Mouse (Mus musculus) megakaryocyte-erythroid progenitor cell, adult 5-6 weeks (primary cell): Measurements from ENCODE around the gene Slc25a39. TPM values are rescaled to one million over a fixed set of nuclear protein-coding genes. Genes with fewer than 3 reads are reported as not detected.
A peak's percentile ranks its signal among the peaks of the same experiment; 100 is the strongest.
"Not testable (repeated sequence)": the region's sequence is repeated elsewhere in the genome, so short reads cannot be mapped to it uniquely, and the experiment has no call there.

Experiments
- ATAC-seq: replicated peaks from 2 replicates; pipeline ENCODE4 v1.8.0; 2016; ENCODE audit warnings: mild to moderate bottlenecking, inconsistent platforms; ENCODE audit not compliant: severe bottlenecking, poor library complexity, low FRiP score, low TSS enrichment
- total RNA-seq, 2 experiments: library from RNA; stranded (forward) in 1 of 2; stranded (reverse) in 1 of 2; fragments of 200-1000, 215-1000 nt in 1 of 2; fragments of >200 nt in 1 of 2; fragmentation: Nextera tagmentation in 1 of 2; gene quantifications; 2 replicates each; pipeline ENCODE4 v1.2.3; 2014 to 2017

Slc25a39 gene
- total RNA-seq, 2 experiments from 2014 or later, result 55.9 to 115 TPM

DNA sequence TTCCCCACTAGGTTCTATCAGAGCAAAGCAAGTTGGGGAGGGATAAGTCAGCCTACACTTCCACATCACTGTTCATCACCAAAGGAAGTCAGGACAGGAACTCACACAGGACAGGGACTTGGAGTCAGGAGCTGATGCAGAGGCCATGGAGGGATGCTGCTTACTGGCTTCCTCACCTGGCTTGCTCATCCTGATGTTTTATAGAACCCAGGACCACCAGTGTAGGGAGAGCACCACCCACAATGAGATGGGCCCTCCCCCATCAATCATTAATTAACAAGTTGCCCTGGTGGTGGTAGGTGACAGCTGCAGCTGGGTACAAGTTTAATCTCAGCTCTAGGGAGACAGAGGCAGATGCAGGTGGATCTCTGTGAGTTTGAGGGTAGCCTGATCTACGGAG lies 9.4 kb upstream of the Slc25a39 start:
- no peak for ATAC-seq

DNA sequence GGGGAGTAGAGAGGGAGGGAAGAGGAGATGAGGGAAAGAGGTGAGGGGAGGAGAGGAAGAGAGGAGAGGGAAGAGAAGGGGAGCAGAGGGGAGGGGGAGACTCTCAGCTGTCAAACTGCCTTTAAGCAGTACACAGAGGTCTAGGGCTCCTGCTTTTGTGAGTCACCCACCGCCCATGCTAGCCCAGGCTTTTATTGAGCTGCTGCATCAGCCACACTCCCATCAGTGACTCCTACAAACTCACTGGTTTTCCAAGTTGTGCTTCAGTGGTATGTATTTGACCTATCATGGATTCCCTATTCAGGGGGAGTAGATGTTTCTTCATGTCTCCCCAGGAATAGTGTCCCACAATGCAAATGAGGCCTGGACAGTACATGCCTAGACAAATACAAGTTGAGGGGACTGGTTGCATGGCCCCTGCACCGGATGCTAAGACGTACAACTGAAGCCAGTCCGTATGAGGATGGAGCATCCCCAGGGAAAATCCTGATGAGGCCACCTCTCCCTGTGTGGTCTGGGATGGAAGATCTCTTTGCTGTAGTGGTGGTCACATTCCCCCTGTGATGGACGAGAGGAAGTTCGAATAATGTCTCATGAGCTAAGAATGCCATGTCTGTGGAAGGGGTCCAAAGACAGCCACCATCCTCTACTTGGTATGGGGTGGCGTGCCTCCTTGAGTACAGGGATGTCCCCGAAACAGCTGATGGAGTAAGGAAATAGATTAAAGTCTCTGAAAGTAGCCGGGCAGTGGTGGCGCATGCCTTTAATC lies 7.5 kb upstream of the Slc25a39 start:
- ATAC-seq, result no peak

DNA sequence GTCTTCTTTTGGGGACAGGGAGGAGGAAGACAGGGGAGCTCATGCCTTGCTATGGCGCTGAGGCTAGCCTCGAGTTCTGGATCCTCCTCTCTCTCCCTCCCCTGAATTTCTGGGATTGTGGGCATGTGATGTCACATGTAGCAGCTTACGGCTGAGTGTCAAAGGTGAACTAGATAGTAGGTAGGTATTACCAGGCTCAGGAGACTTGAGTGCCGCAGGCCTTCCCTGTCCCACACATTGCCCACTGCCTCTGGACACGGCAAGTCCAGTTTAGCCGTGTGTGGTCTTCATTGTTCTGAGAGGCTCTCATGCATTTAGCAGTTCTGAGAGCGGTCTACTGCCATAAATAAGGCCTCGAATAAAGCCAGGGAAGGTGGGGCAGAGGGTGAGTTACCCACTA lies 5.3 kb upstream of the Slc25a39 start:
- no peak for ATAC-seq

DNA sequence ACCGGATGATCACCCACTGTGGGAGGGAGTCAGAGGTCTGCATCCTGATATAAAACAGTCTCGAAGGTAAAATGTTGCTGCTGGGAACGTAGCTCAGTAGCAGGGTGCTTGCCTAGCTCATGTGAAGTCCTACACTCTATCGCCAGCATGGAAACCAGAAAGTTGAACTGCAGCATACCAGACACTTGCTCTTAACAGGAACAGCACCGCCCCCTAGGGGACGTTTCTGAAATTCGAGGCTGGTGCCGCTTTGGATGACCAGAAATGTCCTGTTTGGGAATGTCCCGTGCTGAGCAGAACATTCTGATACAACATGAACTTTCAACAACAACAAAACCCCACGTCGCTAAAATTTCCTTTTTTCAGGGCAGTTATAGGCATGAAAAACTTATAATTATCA lies 4.0 kb upstream of the Slc25a39 start:
- peak; percentile 21; the same call in 1 of the 2 replicates for ATAC-seq

DNA sequence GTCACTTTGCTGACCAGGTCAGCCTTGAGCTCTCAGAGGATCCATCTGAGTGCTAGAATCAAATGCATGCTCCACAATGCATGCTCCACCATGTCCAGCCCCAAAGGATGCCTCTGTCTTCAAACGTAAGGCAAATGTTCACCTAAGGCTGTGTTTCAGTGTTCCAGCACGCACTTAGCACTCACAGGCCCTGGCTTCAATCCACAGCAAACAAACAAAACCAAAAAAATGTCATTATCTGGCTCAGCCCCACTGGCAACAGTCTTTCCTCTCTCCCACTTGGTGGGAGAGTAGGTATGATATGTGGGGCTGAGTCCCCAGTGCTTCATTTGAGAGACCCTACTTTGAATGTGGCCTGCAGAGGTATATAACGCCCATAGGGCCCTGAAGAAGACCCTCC lies 3.3 kb upstream of the Slc25a39 start:
- ATAC-seq, result no peak

DNA sequence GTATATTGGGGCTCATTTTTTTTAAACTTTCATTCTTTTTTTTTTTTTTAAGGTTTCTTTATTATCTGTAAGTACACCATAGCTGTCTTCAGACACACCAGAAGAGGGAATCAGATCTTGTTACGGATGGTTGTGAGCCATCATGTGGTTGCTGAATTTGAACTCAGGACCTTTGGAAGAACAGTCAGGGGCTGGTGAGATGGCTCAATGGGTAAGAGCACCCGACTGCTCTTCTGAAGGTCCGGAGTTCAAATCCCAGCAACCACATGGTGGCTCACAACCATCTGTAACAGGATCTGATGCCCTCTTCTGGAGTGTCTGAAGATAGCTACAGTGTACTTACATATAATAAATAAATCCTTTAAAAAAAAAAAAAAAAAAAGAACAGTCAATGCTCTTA lies 2.6 kb upstream of the Slc25a39 start:
- ATAC-seq, result not testable (repeated sequence)

DNA sequence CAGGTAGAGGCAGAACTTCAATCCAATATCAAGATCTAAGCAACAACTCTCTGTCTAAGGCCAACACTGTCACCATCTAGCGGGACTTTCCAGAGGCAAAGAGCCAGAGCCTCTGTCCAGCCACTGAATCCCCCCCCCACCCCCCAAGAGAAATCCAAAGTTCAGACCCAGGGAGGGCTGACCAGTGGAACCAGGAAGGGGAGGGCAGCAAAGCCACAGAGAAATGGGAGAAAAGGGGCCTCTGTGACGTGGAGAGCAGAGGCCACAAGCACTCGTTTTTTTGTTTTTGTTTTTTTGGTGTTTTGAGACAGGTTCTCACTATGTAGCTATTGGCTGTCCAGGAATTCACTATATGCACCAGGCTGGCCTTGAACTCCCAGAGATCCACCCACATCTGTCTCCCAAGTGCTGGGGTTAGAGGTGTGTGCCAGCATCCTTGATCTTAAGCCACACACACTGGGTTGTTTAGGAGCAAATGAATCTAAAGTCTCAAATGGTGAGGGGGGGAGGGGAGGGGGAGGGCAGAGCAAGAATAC lies 2.1 kb upstream of the Slc25a39 start:
- no peak for ATAC-seq

DNA sequence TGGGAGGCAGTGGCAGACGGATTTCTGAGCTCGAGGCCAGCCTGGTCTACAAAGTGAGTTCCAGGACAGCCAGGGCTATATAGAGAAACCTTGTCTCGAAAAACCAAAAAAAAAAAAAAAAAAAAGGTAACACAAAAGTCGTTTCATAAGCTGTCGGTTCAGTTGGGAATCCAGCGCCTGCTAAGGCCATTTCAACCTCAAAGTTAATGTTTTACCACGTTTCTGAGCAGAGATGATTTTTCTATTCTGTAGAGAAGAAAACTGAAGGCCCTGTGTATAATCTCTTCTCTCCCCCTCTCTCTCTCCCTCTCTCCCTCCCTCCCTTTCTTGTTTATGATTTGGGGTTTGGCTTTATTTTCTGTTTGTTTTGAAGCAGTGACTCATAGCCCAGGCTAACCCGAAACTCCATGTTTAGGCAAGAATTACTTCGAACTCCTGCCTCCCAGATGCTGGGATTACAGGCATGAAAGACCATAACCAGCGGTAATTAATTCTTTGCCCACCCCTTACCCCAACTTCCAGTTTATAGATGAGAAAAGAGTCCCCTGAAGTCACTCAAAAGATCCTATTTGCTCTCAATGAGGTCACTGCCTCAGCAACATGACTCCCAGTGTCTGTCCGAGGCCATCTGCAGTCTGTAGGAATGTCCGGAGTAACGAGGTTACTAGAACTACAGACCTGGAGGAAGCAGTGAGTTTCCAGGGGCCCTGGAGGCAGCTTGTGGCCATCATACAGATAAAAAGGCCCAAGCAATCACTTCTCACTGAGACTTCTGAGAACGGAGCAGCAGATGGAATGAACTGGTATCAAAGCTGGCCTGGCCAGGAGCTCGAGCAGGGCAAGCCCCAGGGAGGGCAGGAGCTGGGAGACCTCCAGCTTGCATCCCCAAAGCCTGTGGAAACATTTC lies 1.4 kb upstream of the Slc25a39 start:
- ATAC-seq, result no peak

DNA sequence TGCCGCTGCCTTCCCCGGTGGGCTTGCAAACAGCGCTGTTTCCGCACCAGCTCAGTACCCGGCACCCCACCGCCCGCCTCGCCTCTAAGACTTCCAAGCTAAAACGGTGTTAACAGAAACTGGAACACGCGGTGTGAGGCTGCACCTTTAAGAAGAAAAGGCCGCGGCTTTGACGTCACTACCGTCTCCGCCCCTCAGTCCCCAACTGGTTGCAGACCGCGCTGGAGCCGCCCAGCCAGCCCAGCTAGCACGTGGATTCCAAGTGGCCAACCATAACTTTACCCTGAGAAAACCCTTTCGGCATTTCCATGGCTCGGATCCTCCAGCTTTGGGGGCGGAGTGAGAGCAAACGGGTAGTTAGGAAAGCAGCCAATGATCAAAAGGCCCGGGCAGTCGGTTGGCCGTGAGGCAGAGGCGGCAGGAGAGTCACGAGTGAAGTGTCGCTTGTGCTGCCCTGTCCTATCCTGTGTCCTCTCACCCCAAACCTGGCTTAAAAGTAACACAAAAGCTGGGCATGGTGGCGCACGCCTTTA lies 664 bp upstream of the Slc25a39 start:
- ATAC-seq, result peak; percentile 88

DNA sequence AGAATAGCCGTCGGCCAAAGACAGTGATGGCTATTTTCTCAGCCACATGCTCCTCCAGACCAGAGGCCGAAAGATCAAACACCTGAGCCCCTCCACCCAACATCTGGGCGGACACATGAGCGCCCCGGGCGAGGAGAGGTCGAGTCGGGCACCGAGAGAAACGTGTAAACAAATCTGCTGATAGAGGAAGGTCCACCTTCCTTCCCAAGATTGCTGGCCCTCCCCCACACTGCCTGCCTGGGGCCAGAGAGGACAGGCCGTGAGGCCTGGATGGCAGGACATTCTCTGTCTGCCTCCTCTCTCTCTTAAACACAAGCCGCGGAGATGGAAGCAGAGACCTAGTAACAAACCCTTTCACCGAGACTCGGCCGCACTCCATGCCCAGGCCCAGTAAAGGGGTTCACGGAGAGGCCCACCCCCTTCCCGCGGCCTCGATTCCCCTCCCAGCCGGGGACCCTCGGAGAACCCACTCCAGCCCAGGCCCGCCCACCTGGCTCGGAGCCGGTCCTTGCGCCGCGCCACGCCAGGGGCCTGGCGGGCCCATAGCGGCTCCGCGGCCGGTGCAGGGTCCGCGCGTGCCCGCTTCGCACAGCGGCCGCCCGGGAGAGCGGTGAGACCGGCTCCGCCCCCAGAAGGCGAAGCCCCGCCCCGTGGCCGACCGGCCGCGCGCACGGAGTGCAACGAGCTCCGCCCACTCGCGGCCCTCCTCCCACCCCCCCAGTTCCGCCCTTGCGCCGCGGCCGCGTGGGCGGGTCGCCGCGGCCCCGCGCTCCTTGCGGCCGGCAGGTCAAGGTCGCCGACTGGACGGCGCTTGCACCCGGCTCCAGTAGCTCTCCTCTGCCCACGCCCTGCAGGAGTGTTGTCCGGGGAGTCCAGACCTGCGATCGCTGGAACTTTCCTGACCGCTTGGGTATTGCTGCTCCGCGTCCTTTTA lies 579 bp downstream of the Slc25a39 start:
- peak; percentile 20 for ATAC-seq

DNA sequence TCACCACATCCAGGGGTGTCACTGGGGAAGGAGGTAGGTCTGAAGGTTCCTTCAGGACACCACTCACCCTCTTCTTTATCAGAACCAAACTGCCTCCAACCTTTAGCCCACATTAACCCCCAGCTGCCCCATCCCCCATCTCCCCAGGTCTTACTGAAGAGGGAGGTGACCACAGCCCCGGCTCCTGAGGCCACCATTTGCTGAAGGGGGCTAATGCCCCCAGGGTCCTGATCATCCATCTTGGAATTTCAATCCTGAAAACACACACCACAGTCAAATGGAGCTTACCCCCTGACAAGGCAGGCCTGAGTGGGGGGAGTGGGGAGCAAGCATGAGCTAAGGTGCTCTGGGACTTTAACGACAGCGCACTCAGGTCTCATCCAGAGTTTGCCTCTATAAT lies 1.3 kb downstream of the Slc25a39 start:
- ATAC-seq, result no peak

DNA sequence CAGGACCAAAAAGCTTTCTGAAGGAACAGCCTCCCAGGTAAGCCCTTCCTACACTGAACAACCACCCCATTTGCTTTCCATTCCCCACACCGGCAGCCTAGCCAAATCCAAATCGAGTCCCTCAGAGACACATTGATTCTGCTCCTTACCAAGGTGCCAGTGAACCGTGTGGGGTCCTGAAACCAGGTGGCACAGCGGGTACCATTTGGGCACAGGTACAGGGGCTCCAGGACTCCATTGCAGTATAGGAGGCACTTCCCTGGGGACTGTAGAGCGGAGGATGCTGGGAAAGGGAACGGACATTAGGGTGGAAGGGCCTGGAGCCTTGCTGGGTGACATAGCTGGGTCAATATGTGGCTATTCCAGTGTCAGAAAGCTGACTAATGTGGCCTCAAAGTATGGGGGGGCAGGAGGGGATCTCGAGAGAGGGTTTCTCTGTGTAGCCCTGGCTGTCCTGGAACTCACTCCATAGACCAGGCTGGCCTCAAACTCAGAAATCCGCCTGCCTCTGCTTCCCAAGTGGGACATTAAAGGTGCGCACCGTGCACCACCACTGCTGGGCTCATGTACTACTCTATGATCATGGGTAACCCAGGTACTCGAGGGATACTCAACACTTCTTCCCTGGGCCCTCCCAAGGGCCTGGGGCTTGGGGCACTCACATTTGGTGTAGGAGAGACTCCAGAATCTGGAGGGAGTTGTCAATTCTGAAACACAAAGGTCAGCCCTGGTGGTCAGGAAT lies 2.0 kb downstream of the Slc25a39 start:
- ATAC-seq, result no peak

DNA sequence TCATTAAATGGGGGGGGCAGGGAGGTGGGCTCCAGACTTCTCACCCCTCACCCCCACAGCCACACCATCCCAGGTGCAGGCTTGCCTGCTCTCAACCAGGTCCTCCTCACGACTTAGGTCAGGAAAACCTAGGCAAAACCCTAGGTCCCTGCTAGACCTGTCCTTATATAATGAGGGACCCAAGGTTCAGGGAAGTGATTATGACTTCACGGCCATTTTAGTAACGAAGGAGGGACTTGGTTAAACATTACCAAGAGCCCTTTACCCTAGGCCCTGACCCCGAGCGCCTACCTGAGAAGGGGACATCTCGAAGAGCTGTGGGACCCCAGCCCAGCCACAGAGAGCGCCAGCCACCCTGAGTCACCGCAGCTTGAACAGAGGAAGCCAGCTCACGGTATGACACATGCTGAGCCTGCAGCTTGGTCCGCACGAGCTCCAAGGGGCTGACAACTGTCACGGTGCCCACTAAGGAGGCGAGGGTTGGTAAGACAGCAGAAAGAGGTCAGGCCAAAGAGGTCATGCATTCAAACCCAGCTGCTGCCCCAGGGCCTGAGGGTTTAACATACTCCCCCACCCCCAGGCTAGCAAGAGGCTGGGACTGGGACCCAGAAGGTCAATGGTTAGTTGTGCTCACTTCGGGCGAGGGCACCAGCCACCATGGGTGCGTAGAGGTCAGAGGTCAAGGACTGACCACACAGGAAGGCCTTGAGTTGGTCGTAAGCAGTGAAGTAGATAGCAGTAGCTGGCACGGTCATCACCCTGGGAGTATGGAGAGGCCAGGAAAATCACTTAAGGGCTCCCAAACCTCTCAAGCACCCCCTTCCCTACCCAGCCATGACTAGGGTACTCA lies 3.4 kb downstream of the Slc25a39 start:
- no peak for ATAC-seq

DNA sequence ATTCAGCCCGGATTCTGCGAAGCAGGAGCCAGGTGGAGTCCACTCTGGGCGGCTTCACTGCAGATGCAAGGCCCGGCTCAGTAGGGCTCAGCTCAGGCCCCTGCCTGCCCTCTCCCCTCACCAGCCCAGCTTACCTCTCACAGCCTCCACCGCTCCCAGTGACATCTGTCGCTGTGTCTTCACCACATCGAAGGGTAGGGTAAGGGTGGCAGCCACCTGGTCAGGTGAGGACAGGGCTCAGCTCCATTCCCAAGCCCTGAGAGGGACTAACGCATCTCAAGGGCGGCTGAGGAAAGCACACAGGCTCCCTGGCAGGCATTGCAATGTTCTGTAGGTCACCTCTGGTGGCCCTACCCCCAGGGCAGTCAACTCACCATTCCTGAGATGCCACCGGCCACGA lies 4.1 kb downstream of the Slc25a39 start:
- no peak for ATAC-seq

DNA sequence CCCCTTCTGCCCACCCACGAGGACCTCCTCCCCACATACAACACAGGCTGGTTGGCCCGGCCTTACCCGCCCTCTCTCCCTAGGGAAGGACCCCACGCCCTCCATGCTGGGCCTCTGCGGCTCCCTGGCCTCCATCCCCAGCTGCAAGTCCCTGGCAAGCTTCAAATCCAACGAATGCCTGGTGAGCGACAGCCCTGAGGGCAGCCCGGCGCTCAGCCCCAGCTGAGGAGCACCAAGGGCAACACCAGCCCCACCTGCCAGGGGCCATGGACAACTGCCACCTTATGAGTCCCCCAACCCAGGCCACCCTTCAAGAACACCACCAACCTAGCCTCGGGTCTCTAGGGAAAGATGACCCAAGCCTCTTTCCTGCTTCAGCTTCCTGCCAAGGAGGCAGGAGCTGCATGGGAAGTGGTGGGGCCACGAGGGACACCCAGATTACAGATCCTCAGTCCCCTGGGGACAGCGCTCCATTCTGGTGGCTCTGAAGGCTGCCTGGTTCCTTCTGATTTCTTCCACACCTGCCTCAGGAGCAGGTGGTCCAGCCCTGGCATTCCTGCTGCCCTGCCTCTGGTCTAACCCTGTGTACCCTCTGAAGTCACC lies 5.7 kb downstream of the Slc25a39 start:
- ATAC-seq, result no peak

DNA sequence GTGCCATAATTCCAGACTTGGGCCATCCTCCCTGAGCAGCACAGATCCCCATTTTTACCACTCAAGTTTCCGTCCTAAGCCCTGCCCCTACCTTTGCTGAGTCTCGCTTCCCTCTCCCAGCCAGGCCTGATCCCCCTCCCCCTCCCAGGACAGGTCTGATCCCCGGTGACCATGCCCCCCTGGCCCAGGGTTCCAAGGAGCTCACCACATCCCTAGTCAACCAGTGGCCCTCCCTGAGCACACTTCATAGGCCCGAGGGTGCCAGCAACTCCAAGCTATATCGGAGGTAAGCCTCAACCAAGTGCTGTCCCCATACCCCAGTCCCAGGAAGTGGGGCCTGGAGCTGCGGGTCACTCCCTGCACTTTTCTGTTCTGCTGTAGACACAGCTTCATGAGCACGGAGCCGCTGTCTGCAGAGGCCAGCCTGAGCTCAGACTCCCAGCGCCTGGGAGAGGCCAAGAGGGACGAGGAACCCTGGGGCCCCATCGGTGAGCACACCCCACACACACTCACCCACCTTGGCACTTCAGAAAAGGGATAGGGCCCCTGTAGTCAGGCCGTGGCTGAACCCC lies 7.1 kb downstream of the Slc25a39 start:
- ATAC-seq, result no peak

DNA sequence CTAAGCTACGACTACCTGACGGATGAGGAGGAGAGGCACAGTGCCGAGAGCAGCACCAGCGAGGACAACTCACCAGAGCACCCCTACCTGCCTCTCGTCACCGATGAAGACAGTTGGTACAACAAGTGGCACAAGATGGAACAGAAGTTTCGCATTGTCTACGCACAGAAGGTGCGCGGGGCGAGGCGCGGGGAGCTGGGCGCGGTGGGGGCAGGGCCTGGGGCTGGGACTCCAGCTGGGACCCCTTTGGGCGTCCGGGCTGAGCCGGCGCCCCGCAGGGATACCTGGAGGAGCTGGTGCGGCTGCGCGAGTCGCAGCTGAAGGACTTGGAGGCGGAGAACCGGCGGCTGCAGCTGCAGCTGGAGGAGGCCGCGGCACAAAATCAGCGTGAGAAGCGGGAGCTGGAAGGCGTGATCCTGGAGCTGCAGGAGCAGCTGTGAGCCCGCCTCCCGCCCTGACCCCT lies 8.1 kb downstream of the Slc25a39 start:
- ATAC-seq, result no peak
